Mouse (Mus musculus) cerebellum, adult 2 months (tissue): ENCODE data around the gene 1700003F12Rik.
A peak's percentile ranks its signal among the peaks of the same experiment; 100 is the strongest.

Experiments
- CTCF ChIP-seq: fragments of 200-500 bp; IDR thresholded peaks from 2 replicates; pipeline ENCODE4 v1.5.1; 2011; ENCODE audit warnings: low read depth, mild to moderate bottlenecking, control low read depth, low read length, moderate library complexity, borderline replicate concordance; ENCODE audit not compliant: insufficient read depth
- POLR2A ChIP-seq: fragments of 200-500 bp; IDR thresholded peaks from 2 replicates; pipeline ENCODE4 v1.6.1; 2011; ENCODE audit warnings: low read length, control low read depth, borderline replicate concordance; ENCODE audit not compliant: insufficient read depth

GRCm38 (mm10) chr2:154558264-154559039, 11.6 kb downstream of the 1700003F12Rik start, which contains the start of gene Necab3:
- TF ChIP-seq POLR2A (peak; percentile 59), CTCF (no peak)
